ENCODE assay signal across 20 mouse cellular contexts in the genomic region with DNA sequence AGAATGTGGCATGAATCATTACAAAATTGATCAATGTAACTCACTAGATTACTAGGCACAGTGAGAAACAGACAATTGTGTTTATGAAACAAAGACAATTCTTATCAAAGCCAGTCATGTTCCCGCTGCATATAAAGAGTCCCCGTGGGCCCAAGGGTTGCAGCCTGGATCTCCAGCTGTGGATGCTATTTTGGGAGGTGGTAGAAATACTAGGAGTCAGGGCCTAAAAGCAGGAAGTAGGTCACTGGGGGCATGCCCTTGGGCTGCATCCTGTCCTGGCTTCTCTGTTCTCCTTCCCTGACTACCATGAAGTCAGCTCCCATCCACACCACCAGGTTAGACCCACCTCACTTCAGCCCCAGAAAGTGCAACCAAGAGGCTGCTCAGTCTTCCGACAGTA. TPM values are rescaled to one million over a fixed set of nuclear protein-coding genes. Genes with fewer than 3 reads are reported as not detected.
DNase-seq lines count a peak whose midpoint lies in the region; ATAC-seq lines count a peak whose summit lies in the region.
"Had no signal": no experiment of that assay in that cellular context is flagged by ENCODE, and none has a peak within 500 bp of the region (broad histone marks: within the 10 kb centered on the region; RNA-seq: fewer than 3 reads in every experiment).

No protein-coding gene starts in this region.

- DNase-seq in heart, adult 18-20 months: peak; percentile 47 to 55
- DNase-seq in heart, postnatal 25 days (ENCODE audit: low spot score): no peak
- DNase-seq in liver, embryonic 11.5 days (ENCODE audit: low spot score): no peak
- DNase-seq in liver: no peak
- DNase-seq in heart, embryonic 10.5 days (ENCODE audit: low spot score): no peak
- no peak for DNase-seq in kidney, postnatal 4 days
- DNase-seq in spleen, adult 12 weeks (ENCODE audit: low spot score): no peak
- DNase-seq: cerebellum, adult 18-20 months; cerebellum, postnatal 36 days; kidney, adult 18-20 months; liver, postnatal 0 days; lung, postnatal 14 days; spleen, adult 18-20 months; thymus, postnatal 36 days had no signal

- no peaks in the 10 kb centered on the region for H3K27me3 ChIP-seq in liver, embryonic 11.5 days (replicated peaks; ENCODE audit: control insufficient read depth, insufficient read depth, low read length)
- H3K27me3 ChIP-seq in heart, embryonic 10.5 days (ENCODE audit: insufficient read depth, poor library complexity, severe bottlenecking): no peaks in the 10 kb centered on the region
- H3K27me3 ChIP-seq in heart, embryonic 15.5 days: no peaks in the 10 kb centered on the region
- H3K27me3 ChIP-seq: embryonic facial prominence, embryonic 15.5 days; limb, embryonic 15.5 days; neural tube, embryonic 12.5 days had no signal

- no peak overlapping the region for H3K9ac ChIP-seq in liver, embryonic 11.5 days (ENCODE audit: low read depth, low read length)
- no peak overlapping the region for H3K9ac ChIP-seq in heart, embryonic 15.5 days
- H3K9ac ChIP-seq: embryonic facial prominence, embryonic 15.5 days; limb, embryonic 15.5 days; liver, postnatal 0 days; neural tube, embryonic 12.5 days had no signal

- H3K4me1 ChIP-seq in liver, embryonic 11.5 days (replicated peaks; ENCODE audit: control insufficient read depth, insufficient read depth, low read length): peaks cover 4% of the 10 kb centered on the region
- peaks cover 40% of the 10 kb centered on the region for H3K4me1 ChIP-seq in heart, embryonic 10.5 days
- H3K4me1 ChIP-seq in heart, embryonic 15.5 days (replicated peaks): peaks cover 28% of the 10 kb centered on the region
- H3K4me1 ChIP-seq: neural tube, embryonic 12.5 days had no signal

- no peaks in the 10 kb centered on the region for H3K9me3 ChIP-seq in liver, embryonic 11.5 days (ENCODE audit: control insufficient read depth, low read length)
- H3K9me3 ChIP-seq in heart, embryonic 10.5 days: no peaks in the 10 kb centered on the region
- no peaks in the 10 kb centered on the region for H3K9me3 ChIP-seq in heart, embryonic 15.5 days (replicated peaks)
- H3K9me3 ChIP-seq: embryonic facial prominence, embryonic 15.5 days; limb, embryonic 15.5 days; neural tube, embryonic 12.5 days had no signal

- no peak overlapping the region for H3K4me2 ChIP-seq in liver, embryonic 11.5 days
- H3K4me2 ChIP-seq in heart, embryonic 15.5 days: no peak overlapping the region
- H3K4me2 ChIP-seq: embryonic facial prominence, embryonic 15.5 days; limb, embryonic 15.5 days; neural tube, embryonic 12.5 days had no signal

- intact Hi-C loops in heart, postnatal 25 days (cut with DNase I): loop anchor here (2.0 kb wide), 1 partner anchor 17 kb away; no protein-coding TSS in a partner anchor

- H3K4me3 ChIP-seq in liver, embryonic 11.5 days (ENCODE audit: low read depth, low read length): no peak overlapping the region
- no peak overlapping the region for H3K4me3 ChIP-seq in heart, embryonic 10.5 days
- no peak overlapping the region for H3K4me3 ChIP-seq in heart, embryonic 15.5 days
- H3K4me3 ChIP-seq: embryonic facial prominence, embryonic 15.5 days; limb, embryonic 15.5 days; neural tube, embryonic 12.5 days had no signal

- ATAC-seq in liver, embryonic 11.5 days (replicated peaks; ENCODE audit: low FRiP score): no peak
- ATAC-seq in heart, embryonic 15.5 days (replicated peaks; ENCODE audit: insufficient number of reproducible peaks, insufficient read depth, low FRiP score, low read depth): 0 out of 2 replicates have a peak, but pooled peaks have one; percentile 3
- ATAC-seq: liver, postnatal 0 days had no signal

- no peaks in the 10 kb centered on the region for H3K36me3 ChIP-seq in liver, embryonic 11.5 days (ENCODE audit: control insufficient read depth, insufficient read depth, low read length)
- no peaks in the 10 kb centered on the region for H3K36me3 ChIP-seq in heart, embryonic 10.5 days
- no peaks in the 10 kb centered on the region for H3K36me3 ChIP-seq in heart, embryonic 15.5 days
- H3K36me3 ChIP-seq: embryonic facial prominence, embryonic 15.5 days; limb, embryonic 15.5 days; neural tube, embryonic 12.5 days had no signal

- 59% methylated on average over 3 of the region's 3 CpGs for whole genome bisulfite sequencing in liver, embryonic 11.5 days
- WGBS in heart, embryonic 10.5 days: 37% methylated on average over 3 of the region's 3 CpGs
- 32% methylated on average over 3 of the region's 3 CpGs for WGBS in heart, embryonic 15.5 days

- 0 out of 2 replicates have a peak overlapping the region, but pooled peaks have one; percentile 30 for H3K27ac ChIP-seq in liver, embryonic 11.5 days (ENCODE audit: low read depth, low read length)
- peak overlapping the region; percentile 60; the same call in 1 of the 2 replicates for H3K27ac ChIP-seq in heart, embryonic 10.5 days
- peak overlapping the region; percentile 42 for H3K27ac ChIP-seq in heart, embryonic 15.5 days
- H3K27ac ChIP-seq: embryonic facial prominence, embryonic 15.5 days; kidney, postnatal 0 days; neural tube, embryonic 12.5 days had no signal

RNA-seq across cellular contexts. Expression of gene Aldh1l1, which starts 10.0 kb away (rescaled TPM):
- total RNA-seq in heart, adult 18-20 months (2021): 1 to 10 TPM; 1.7 to 4.9 TPM
- total RNA-seq in heart, postnatal 25 days (2021): 1 to 10 TPM; 1.5 to 2.3 TPM
- polyA plus RNA-seq in liver, embryonic 11.5 days (2014; fragmentation: Nextera tagmentation; extraction: Ambion mirVana): 6.5 and 6.6 TPM in 2 replicates
- polyA plus RNA-seq in heart, embryonic 10.5 days (2016; fragmentation: Nextera tagmentation; extraction: Ambion mirVana): 0.93 and 1.3 TPM in 2 replicates
- 1.8 and 3.6 TPM in 2 replicates for polyA plus RNA-seq in heart, embryonic 15.5 days (2015; fragmentation: Nextera tagmentation; extraction: Ambion mirVana)

RNA-seq across cellular contexts. Expression of gene Klf15, which starts 33.8 kb away (rescaled TPM):
- total RNA-seq in heart, adult 18-20 months (2021): 10 to 100 TPM; 70.9 to 89.8 TPM
- 10 to 100 TPM; 45.1 to 56.9 TPM for total RNA-seq in heart, postnatal 25 days (2021)
- polyA plus RNA-seq in liver, embryonic 11.5 days (2014; fragmentation: Nextera tagmentation; extraction: Ambion mirVana): 10.6 and 12.3 TPM in 2 replicates
- polyA plus RNA-seq in heart, embryonic 10.5 days (2016; fragmentation: Nextera tagmentation; extraction: Ambion mirVana): 7.9 and 11.5 TPM in 2 replicates
- polyA plus RNA-seq in heart, embryonic 15.5 days (2015; fragmentation: Nextera tagmentation; extraction: Ambion mirVana): 22.5 and 22.8 TPM in 2 replicates
- polyA plus RNA-seq: C2C12 had no signal

Comparison
In these comparisons a context has a peak if more than half of its experiments do, and no peak if none do; other contexts are left out.
1. DNase-seq: peak in heart, adult 18-20 months (2 of 2); none in heart, postnatal 25 days (single experiment), liver, embryonic 11.5 days (single experiment), liver (single experiment), heart, embryonic 10.5 days (single experiment), kidney, postnatal 4 days (0 of 2) and spleen, adult 12 weeks (single experiment).
2. Peak in every context shown above with its lines, with median percentiles within 50 percentile points of each other: H3K27ac ChIP-seq.